Mouse (Mus musculus) stomach, embryonic 15.5 days (tissue): ENCODE measurements around the gene Arhgef33. TPM values are rescaled to one million over a fixed set of nuclear protein-coding genes. Genes with fewer than 3 reads are reported as not detected.

Source experiments
- polyA plus RNA-seq: library from polyadenylated mRNA; unstranded; fragments of >200 nt; fragmentation: Nextera tagmentation; extraction: Ambion mirVana; gene quantifications from 2 replicates; pipeline ENCODE4 v1.2.1, GENCODE M21; 2015

Gene Arhgef33
- polyA plus RNA-seq, 1 experiment from 2014 or later, result 1.2 TPM

Other genes starting within 250 kb of the Arhgef33 start
- 55.8 and 59.1 TPM in 2 replicates for gene Hnrnpll, start 245.1 kb upstream of the Arhgef33 start, polyA plus RNA-seq
- 30.0 and 36.0 TPM in 2 replicates for gene Galm, start 179.9 kb upstream of the Arhgef33 start, polyA plus RNA-seq
- 497 and 548 TPM in 2 replicates for gene Srsf7, start 100.1 kb upstream of the Arhgef33 start, polyA plus RNA-seq
- 0.06 and 0.13 TPM in 2 replicates for gene Ttc39d, start 99.9 kb upstream of the Arhgef33 start, polyA plus RNA-seq
- 49.4 and 51.5 TPM in 2 replicates for gene Gemin6, start 83.0 kb upstream of the Arhgef33 start, polyA plus RNA-seq
- gene Morn2, start 17.2 kb upstream of the Arhgef33 start, polyA plus RNA-seq, result 23.9 and 27.8 TPM in 2 replicates
- gene Dhx57, start 16.9 kb upstream of the Arhgef33 start, polyA plus RNA-seq, result 14.6 and 15.8 TPM in 2 replicates
- 1.7 and 2.0 TPM in 2 replicates for gene Gm10190, start 66.1 kb downstream of the Arhgef33 start, polyA plus RNA-seq
- gene Sos1, start 173.0 kb downstream of the Arhgef33 start, polyA plus RNA-seq, result 4.7 and 5.1 TPM in 2 replicates